Mouse (Mus musculus): ENCODE results near the gene Casc3.
A peak's percentile ranks its signal among the peaks of the same experiment; 100 is the strongest.

DNA sequence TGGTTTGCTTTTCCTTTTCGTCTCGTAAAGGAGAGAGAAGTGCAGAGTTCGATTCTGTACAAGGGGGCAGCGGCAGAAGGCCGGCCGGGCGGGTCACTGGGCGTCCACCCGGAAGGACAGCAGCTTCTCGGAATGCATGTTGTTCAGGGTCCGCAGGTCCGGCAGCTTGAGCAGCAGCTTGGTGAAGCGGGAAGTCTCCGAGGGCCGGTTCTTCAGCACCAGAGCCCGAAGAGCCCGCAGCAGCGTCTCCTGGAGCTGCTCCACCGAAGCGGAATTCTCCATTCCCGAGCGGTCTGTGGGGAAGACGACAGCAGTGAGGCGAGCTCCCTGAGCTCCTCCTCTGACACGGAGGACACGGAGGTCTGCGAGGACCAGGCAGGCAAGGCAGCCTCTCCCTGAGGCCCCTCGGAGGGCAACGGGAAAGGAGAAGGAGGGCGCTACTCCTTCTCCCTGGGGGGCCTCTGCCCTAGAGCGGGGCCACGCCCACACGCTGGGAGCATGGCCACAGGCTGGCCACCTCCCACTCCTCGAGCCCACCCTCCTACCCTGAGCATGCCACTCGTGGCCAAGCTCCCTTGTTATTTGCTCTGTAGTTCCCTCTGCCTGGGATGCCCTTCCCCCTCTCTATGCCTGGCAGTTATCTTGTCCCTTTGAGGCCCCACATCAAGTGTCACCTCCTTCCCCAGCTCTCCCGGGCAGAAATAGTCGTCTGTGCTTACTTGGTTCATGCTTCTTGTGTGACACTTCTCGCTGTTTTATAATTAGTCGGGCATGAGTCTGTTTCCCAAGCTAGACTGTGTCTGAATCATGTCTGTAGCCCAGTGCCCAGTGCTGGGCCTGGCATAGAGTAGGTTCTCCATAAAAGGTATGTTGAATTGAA lies 36.3 kb upstream of the Casc3 start:
- TF ChIP-seq GATA1 (IDR thresholded peaks at IDR 0.05; ENCODE audit: low read length) (peak; percentile 39; the same call in 1 of the 2 replicates), TAL1 (IDR thresholded peaks at IDR 0.05; ENCODE audit: low read length) (no peak)
